Mouse (Mus musculus) Muller cell, postnatal 12 days (primary cell): ENCODE measurements around the gene Slc34a3.

Experiments
- DNase-seq: peaks from one replicate; pipeline ENCODE4 v3.0.0-alpha.2; 2015; ENCODE audit errors: inconsistent ontology term

Gene Slc34a3

GRCm38 (mm10) chr2:25252331-25252730 lies 18.2 kb upstream of the Slc34a3 start:
- DNase-seq, result no peak

DNA sequence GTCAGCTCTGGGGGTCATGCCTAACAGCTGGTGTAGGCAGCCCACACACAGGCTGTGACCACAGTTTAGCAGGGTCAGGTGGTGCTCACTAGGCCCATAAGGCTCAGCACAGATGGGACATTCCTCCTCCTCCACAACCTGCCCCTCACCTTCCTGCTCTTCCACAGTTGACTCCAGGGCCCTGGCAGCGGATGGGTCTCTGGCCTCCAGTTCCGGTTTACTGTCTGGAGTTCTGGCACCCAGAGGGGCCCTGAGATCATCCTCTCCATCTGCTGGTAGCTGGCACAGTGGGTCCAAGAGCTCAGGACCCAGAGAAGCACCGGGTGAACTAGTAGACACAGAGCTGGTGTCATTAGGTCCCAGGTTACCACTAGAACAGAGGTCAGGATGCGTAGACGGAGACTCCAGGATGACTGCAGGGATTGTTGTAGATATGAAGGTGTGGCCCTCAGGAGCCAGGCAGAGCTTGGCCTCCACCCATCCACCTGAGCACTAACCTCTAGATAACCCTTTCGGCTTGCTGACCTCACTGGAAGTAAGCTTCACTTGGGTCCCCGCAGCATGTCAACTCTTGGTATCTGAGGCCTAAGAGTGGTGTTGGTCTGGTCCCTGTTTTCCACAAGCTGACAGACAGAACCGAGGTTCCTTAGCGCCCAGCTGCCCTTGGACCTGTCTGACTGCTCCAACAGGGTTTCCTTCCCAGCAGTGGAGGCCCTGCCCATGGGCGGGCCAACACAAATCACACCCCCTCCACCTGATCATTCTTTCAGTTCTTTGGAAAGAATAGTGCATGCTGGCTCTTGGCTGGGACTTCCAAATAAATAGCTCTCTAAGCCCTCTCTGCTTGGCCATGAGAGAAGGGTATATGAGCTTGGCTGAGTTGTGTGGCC lies 12.3 kb upstream of the Slc34a3 start, which contains the start of gene AL732309.1:
AL732309.1 (minus strand) TSS at position 681 of the 890 bp plus-strand sequence.
- DNase-seq, result no peak

GRCm38 (mm10) chr2:25244144-25244543 lies 10.0 kb upstream of the Slc34a3 start:
- no peak for DNase-seq

DNA sequence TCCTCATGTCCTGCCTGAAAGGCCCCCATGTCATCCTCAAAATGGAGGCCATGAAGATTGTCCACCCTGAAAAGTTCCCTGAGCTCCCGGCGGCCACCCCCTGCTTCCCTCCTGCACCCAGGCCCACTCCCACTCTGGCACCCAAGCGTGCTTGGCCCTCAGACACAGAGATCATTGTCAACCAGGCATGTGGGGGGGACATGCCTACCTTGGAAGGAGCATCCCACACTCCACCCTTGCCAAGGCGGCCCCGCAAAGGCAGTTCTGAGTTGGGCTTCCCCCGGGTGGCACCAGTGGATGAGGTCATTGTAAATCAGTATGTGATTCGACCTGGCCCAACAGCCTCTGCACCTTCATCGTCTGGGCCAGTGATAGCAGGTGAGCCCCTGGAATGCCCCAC lies 9.2 kb upstream of the Slc34a3 start:
- DNase-seq, result no peak

DNA sequence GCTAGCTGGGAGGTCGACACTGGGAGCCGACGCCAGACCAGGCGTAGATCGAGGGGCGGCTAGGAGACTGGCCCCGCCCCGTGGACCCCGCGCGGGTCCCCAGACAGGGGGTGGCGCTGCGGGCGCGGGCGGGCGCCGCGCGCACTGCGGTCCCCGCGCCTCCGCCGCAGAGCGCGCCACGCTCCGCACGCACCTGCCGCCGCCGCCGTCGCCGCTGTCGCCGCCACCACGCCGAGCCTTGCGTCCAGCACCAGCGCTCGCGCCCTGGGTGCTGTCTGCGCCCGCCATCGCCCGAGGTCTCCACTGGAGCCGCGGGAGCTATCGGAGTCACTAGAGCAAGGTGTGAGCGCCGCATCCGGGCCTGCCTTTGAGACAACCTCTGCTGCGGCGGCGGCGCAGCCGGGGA lies 7.9 kb upstream of the Slc34a3 start, which contains the start of the genes Rnf208 and Cysrt1:
Rnf208 (plus strand) TSS at position 155 of the 406 bp plus-strand sequence.
Cysrt1 (minus strand) TSS at position 352 of the 406 bp plus-strand sequence.
- DNase-seq, result no peak

- no peak for DNase-seq
Observed at GRCm38 (mm10) chr2:25241438-25241775, 7.2 kb upstream of the Slc34a3 start.

DNA sequence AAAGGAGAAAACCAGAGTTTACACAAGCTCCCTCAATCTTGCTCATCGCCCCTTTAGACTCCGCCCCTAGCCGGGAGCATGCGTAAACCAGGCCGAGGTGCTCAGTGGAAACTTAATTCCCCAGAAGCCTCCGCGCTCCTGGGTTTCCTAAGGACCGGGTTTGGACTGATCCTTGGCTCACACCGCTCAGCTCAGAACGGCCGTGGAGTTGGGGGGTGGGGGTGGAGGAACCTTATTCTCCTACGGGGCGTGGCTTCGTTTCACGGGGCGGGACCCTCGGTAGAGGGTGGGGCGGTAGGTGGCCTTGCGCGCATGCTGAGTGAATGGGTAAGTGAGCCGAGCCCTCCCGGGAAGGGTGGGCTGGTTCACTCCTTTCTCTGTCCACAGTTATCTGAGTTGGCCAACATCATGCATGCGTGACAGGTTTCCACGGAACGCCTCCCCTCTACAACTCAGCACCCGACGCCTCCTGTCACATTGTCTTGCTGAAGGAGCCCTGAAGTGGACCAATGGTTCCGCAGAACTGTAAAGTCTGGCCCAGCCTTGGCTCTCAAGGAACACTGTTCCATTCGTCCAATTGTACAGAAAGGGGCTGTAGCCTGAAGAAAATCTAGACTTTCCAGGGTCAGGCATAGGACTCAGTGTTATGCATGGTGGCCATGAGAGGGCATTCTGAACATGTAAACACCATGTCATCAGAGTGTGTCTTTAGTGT lies 6.7 kb upstream of the Slc34a3 start:
- peak; percentile 76 for DNase-seq

- DNase-seq, result no peak
Observed at GRCm38 (mm10) chr2:25240310-25240709, 6.1 kb upstream of the Slc34a3 start.

GRCm38 (mm10) chr2:25239766-25240165 lies 5.6 kb upstream of the Slc34a3 start:
- no peak for DNase-seq

DNA sequence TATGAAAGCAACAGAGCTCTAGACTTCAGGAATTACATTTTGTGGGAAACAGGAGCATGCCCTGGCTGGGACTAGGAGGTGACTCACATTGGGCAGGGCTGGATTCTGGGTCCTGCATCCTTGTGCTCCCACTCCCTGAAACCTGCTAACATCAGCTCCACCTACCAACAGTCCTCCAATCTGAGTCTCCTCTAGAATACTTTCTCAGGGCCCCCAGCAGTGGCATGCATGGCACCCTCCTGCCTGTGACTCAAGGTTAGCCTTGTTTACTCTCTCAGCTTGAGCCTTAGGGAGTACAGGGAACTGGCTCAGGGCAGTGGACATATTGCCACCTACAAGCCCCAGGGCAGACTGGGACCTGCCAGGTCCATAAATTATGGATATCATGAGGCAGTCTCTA lies 3.9 kb upstream of the Slc34a3 start:
- DNase-seq, result no peak

- no peak for DNase-seq
Observed at GRCm38 (mm10) chr2:25237522-25237921, 3.4 kb upstream of the Slc34a3 start.

DNA sequence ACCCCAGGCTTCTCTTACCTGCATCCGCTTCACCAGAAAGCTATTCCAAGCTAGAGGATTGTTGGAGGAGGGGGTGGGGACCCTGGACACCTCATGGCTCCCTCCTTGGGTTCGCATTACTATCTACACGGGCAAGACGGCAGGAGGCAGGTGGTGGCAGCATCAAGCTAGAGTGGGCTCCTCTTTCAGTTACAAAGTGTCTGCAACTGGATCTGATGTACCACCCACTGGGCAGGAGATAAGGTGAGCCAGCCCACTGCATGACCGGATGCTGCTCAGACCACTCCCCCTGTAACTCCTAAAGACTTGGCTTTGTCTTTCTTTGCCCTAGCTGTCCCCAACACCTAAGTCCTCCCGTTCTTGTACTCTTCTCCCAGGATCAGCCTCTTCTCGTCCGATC lies 2.5 kb upstream of the Slc34a3 start, which contains the start of gene Rnf224:
Rnf224 (minus strand) TSS at position 174 of the 400 bp plus-strand sequence.
- no peak for DNase-seq

GRCm38 (mm10) chr2:25234551-25235220 lies 522 bp upstream of the Slc34a3 start:
- DNase-seq, result no peak

GRCm38 (mm10) chr2:25233421-25233820 lies 743 bp downstream of the Slc34a3 start:
- DNase-seq, result no peak

GRCm38 (mm10) chr2:25231038-25231437 lies 3.1 kb downstream of the Slc34a3 start:
- no peak for DNase-seq

- no peak for DNase-seq
Observed at GRCm38 (mm10) chr2:25230581-25230980, 3.6 kb downstream of the Slc34a3 start.

GRCm38 (mm10) chr2:25229582-25229981 lies 4.6 kb downstream of the Slc34a3 start:
- DNase-seq, result no peak

- DNase-seq, result no peak
Observed at GRCm38 (mm10) chr2:25228995-25229530, 5.1 kb downstream of the Slc34a3 start.

- peak; percentile 89 for DNase-seq
Observed at GRCm38 (mm10) chr2:25228431-25228889, 5.7 kb downstream of the Slc34a3 start.

- no peak for DNase-seq
Observed at GRCm38 (mm10) chr2:25227406-25227805, 6.8 kb downstream of the Slc34a3 start.

DNA sequence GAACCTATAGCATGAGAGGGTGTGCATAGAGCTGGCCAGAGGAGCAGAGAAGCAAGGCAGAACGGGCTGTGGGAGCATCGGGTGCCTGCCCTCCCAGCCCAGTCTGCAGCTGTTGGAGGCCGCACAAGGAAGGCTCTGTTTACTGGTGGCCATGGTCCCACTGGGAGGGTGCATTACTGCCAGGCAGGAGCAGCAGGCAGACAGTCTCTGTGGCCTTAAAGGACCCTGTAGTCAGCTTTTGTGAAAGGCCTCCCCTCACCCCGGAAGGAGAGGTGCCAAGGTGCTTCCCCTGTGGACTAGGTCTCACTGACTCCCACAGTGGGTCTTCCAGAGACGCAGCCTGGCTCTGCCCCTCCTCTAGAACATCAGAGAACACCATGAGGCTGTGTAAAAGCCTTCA lies 7.3 kb downstream of the Slc34a3 start:
- peak; percentile 24 for DNase-seq
